Mouse (Mus musculus): Measurements from ENCODE around the gene Sipa1l3.

The Sipa1l3 gene

GRCm38 (mm10) chr7:29475005-29475404 lies 43.4 kb downstream of the Sipa1l3 start:
- DNase-seq, result no peak

GRCm38 (mm10) chr7:29471309-29471708 lies 47.1 kb downstream of the Sipa1l3 start:
- DNase-seq, result no peak

GRCm38 (mm10) chr7:29469602-29470344 lies 48.7 kb downstream of the Sipa1l3 start:
- no peak for DNase-seq

- DNase-seq, result no peak
Observed at GRCm38 (mm10) chr7:29468593-29468992, 49.8 kb downstream of the Sipa1l3 start.

- DNase-seq, result no peak
Observed at GRCm38 (mm10) chr7:29466585-29466984, 51.9 kb downstream of the Sipa1l3 start.

GRCm38 (mm10) chr7:29465736-29466135 lies 52.7 kb downstream of the Sipa1l3 start:
- DNase-seq, result no peak

GRCm38 (mm10) chr7:29462820-29463219 lies 55.6 kb downstream of the Sipa1l3 start:
- DNase-seq, result no peak

- DNase-seq, result no peak
Observed at GRCm38 (mm10) chr7:29462178-29462577, 56.3 kb downstream of the Sipa1l3 start.

GRCm38 (mm10) chr7:29461557-29461956 lies 56.9 kb downstream of the Sipa1l3 start:
- DNase-seq, result no peak

- DNase-seq, result no peak
Observed at GRCm38 (mm10) chr7:29458889-29459740, 59.3 kb downstream of the Sipa1l3 start.

- no peak for DNase-seq
Observed at GRCm38 (mm10) chr7:29457772-29458171, 60.7 kb downstream of the Sipa1l3 start.

- DNase-seq, result no peak
Observed at GRCm38 (mm10) chr7:29456716-29457115, 61.7 kb downstream of the Sipa1l3 start.

- no peak for DNase-seq
Observed at GRCm38 (mm10) chr7:29455591-29455990, 62.9 kb downstream of the Sipa1l3 start.

- no peak for DNase-seq
Observed at GRCm38 (mm10) chr7:29454965-29455364, 63.5 kb downstream of the Sipa1l3 start.

GRCm38 (mm10) chr7:29452991-29453741 lies 65.3 kb downstream of the Sipa1l3 start:
- DNase-seq, result peak; percentile 46

GRCm38 (mm10) chr7:29452381-29452780 lies 66.1 kb downstream of the Sipa1l3 start:
- no peak for DNase-seq

- DNase-seq, result no peak
Observed at GRCm38 (mm10) chr7:29450175-29450574, 68.3 kb downstream of the Sipa1l3 start.

- DNase-seq, result no peak
Observed at GRCm38 (mm10) chr7:29448830-29449229, 69.6 kb downstream of the Sipa1l3 start.

- no peak for DNase-seq
Observed at GRCm38 (mm10) chr7:29447147-29447829, 71.2 kb downstream of the Sipa1l3 start.

GRCm38 (mm10) chr7:29446156-29446555 lies 72.3 kb downstream of the Sipa1l3 start:
- no peak for DNase-seq

GRCm38 (mm10) chr7:29444527-29444926 lies 73.9 kb downstream of the Sipa1l3 start:
- no peak for DNase-seq

GRCm38 (mm10) chr7:29444070-29444469 lies 74.4 kb downstream of the Sipa1l3 start:
- DNase-seq, result no peak

GRCm38 (mm10) chr7:29441793-29442192 lies 76.6 kb downstream of the Sipa1l3 start:
- DNase-seq, result no peak
